Mouse (Mus musculus) forebrain, embryonic 10.5 days (tissue): ENCODE results near the gene Rom1. TPM values are rescaled to one million over a fixed set of nuclear protein-coding genes. Genes with fewer than 3 reads are reported as not detected.
"Not testable (repeated sequence)": the region's sequence is repeated elsewhere in the genome, so short reads cannot be mapped to it uniquely, and the experiment has no call there.

Source experiments
- DNase-seq: peaks from one replicate; pipeline ENCODE4 v3.0.0-alpha.2; 2017; ENCODE audit warnings: low spot score; ENCODE audit errors: extremely low spot score
- H3K27ac ChIP-seq: fragments of 300-500 bp; sonication (generic); 2 replicates; pipeline ENCODE4 v1.5.1; 2016; ENCODE audit warnings: mild to moderate bottlenecking
- H3K27me3 ChIP-seq: fragments of 300-500 bp; sonication (generic); 2 replicates; pipeline ENCODE4 v1.6.1; 2016; ENCODE audit warnings: mild to moderate bottlenecking; ENCODE audit not compliant: poor library complexity, severe bottlenecking
- H3K36me3 ChIP-seq: fragments of 300-500 bp; sonication (generic); replicated peaks from 2 replicates; pipeline ENCODE4 v1.6.1; 2016; ENCODE audit warnings: mild to moderate bottlenecking, moderate library complexity
- H3K4me1 ChIP-seq: fragments of 300-500 bp; sonication (generic); 2 replicates; pipeline ENCODE4 v1.6.1; 2016
- H3K4me3 ChIP-seq: fragments of 300-500 bp; sonication (generic); 2 replicates; pipeline ENCODE4 v1.5.1; 2016; ENCODE audit warnings: mild to moderate bottlenecking, moderate library complexity
- H3K9me3 ChIP-seq: fragments of 300-500 bp; sonication (generic); 2 replicates; pipeline ENCODE4 v1.6.1; 2016; ENCODE audit warnings: mild to moderate bottlenecking, moderate library complexity
- WGBS: fragments of 180-500 bp; shearing (Covaris S2); methylation state at CpG from one replicate; pipeline ENCODE4 v1.1.7; 2016; 5-methylcytosine and 5-hydroxymethylcytosine counted together
- polyA plus RNA-seq: library from polyadenylated mRNA; unstranded; fragments of >200 nt; fragmentation: Nextera tagmentation; extraction: Ambion mirVana; gene quantifications from 2 replicates; pipeline ENCODE4 v1.2.1, GENCODE M21; 2016

The Rom1 gene
- 3.7 and 3.9 TPM in 2 replicates for polyA plus RNA-seq

GRCm38 (mm10) chr19:8929224-8930088, at the start of gene Rom1, which contains the start of gene Eml3:
Rom1 (minus strand) TSS chr19:8929356.
Eml3 (plus strand) TSS chr19:8929552.
- H3K9me3 ChIP-seq = no peaks in the 10 kb centered on the region
- peak within 1 kb of the TSS; percentile 77 for H3K4me3 ChIP-seq
- peak within 1 kb of the TSS; percentile 89 for H3K27ac ChIP-seq
- WGBS = under 1% methylated on average over 58 of the region's 74 CpGs
- peaks cover 62% of the 10 kb centered on the region for H3K36me3 ChIP-seq
- H3K4me1 ChIP-seq = peaks cover 28% of the 10 kb centered on the region
- peak; percentile 75 for DNase-seq
- H3K27me3 ChIP-seq = no peaks in the 10 kb centered on the region

- H3K36me3 ChIP-seq = peaks cover 99% of the 10 kb centered on the region
Observed at GRCm38 (mm10) chr19:8976535-8976934, 47.4 kb upstream of the Rom1 start.

GRCm38 (mm10) chr19:8975491-8975890, 46.3 kb upstream of the Rom1 start:
- H3K4me1 ChIP-seq = no peaks in the 10 kb centered on the region; the same call in 1 of the 2 replicates
- WGBS = 96% methylated on average over 2 of the region's 2 CpGs
- no peak overlapping the region for H3K27ac ChIP-seq
- no peak for DNase-seq
- H3K4me3 ChIP-seq = no peak overlapping the region
- peaks cover 100% of the 10 kb centered on the region for H3K36me3 ChIP-seq
- H3K27me3 ChIP-seq = no peaks in the 10 kb centered on the region
- no peaks in the 10 kb centered on the region for H3K9me3 ChIP-seq

More at GRCm38 (mm10) chr19:8976535-8976934, 47.4 kb upstream of the Rom1 start:
- no peak overlapping the region for H3K4me3 ChIP-seq
- H3K27me3 ChIP-seq = no peaks in the 10 kb centered on the region
- DNase-seq = no peak
- 56% methylated on average over 3 of the region's 3 CpGs for WGBS
- no peak overlapping the region for H3K27ac ChIP-seq
- no peaks in the 10 kb centered on the region for H3K9me3 ChIP-seq
- peaks cover 4% of the 10 kb centered on the region; the same call in 1 of the 2 replicates for H3K4me1 ChIP-seq

DNA sequence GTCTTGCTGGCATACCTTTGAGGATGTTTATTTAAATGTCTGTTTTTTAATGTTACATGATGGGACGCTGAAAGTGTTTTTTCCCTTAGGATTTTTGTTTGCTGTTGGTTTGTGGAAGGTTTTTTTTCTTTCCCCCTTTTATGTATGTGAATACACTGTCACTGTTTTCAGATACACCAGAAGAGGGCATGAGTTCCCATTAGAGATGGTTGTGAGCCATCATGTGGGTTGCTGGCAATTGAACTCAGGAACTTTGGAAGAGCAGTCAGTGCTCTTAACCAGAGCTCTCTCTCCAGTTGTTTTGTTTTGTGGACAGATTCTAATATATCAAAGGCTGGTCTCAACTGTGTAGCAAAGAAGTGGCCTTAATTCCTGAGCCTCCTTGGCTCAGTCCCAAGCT, 45.5 kb upstream of the Rom1 start:
- Histone ChIP-seq H3K4me3 (no peak overlapping the region), H3K4me1 (no peaks in the 10 kb centered on the region; the same call in 1 of the 2 replicates), H3K36me3 (peaks cover 100% of the 10 kb centered on the region), H3K9me3 (no peaks in the 10 kb centered on the region), H3K27ac (no peak overlapping the region), H3K27me3 (no peaks in the 10 kb centered on the region)
- DNase-seq = no peak
- WGBS = 88% methylated on average over 1 of the region's 1 CpGs

DNA sequence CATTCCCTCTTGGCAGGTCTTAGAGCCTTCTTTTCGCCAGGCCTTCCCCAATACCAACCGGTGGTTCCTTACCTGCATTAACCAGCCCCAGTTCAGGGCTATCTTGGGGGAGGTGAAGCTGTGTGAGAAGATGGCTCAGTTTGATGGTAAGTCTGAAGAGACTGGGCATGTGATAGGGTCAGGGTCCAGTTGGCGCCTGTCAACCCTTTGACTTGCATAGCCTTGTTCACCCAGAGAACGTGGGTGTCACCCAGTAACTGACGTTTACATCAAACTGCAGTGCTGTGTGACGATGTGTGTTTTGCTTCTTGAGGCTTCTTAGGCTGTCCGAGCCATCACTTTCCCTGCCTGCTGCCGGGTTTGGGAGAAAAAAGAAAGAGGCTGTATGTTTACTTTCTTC, 43.3 kb upstream of the Rom1 start:
- peaks cover 16% of the 10 kb centered on the region for H3K4me1 ChIP-seq
- H3K27me3 ChIP-seq, DNase-seq, H3K9me3 ChIP-seq, H3K27ac ChIP-seq, H3K4me3 ChIP-seq: not testable (repeated sequence)
- WGBS = 90% methylated on average over 8 of the region's 8 CpGs
- peaks cover 92% of the 10 kb centered on the region for H3K36me3 ChIP-seq

GRCm38 (mm10) chr19:8967893-8968292, 38.7 kb upstream of the Rom1 start:
- DNase-seq = no peak
- peaks cover 30% of the 10 kb centered on the region for H3K4me1 ChIP-seq
- WGBS = 7% methylated on average over 9 of the region's 9 CpGs
- peaks cover 80% of the 10 kb centered on the region for H3K36me3 ChIP-seq
- H3K4me3 ChIP-seq = peak overlapping the region; percentile 90
- peak overlapping the region; percentile 94 for H3K27ac ChIP-seq
- H3K27me3 ChIP-seq = no peaks in the 10 kb centered on the region
- no peaks in the 10 kb centered on the region for H3K9me3 ChIP-seq

DNA sequence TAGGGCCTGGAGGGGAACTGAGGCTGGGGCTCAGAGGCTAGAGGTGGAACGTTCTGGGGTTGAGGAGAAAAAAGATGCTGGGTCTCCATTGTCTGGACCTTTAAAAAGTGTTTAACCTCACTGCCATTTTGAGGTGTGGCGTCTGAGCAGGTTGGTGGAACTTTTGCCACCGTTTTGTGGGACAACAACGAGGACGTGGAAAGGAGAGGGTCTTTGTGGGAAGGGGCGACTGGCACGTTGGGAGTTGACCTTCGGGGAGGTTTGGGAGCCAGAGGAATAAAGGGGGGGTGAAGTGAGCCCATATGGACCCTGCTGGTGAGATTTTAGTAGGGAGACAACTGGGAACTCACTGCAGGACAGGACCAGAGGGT, 38.2 kb upstream of the Rom1 start:
- H3K36me3 ChIP-seq = peaks cover 80% of the 10 kb centered on the region
- DNase-seq = no peak
- 0% methylated on average over 8 of the region's 8 CpGs for WGBS
- H3K4me1 ChIP-seq = peaks cover 30% of the 10 kb centered on the region
- H3K4me3 ChIP-seq = peak overlapping the region; percentile 90
- peak overlapping the region; percentile 94 for H3K27ac ChIP-seq
- H3K27me3 ChIP-seq = no peaks in the 10 kb centered on the region
- H3K9me3 ChIP-seq = no peaks in the 10 kb centered on the region

- 2% methylated on average over 52 of the region's 52 CpGs for WGBS
- H3K9me3 ChIP-seq = no peaks in the 10 kb centered on the region
- H3K4me1 ChIP-seq = peaks cover 30% of the 10 kb centered on the region
- H3K36me3 ChIP-seq = peaks cover 80% of the 10 kb centered on the region
- no peaks in the 10 kb centered on the region for H3K27me3 ChIP-seq
- peak within 1 kb of the TSS; percentile 90 for H3K4me3 ChIP-seq
- DNase-seq = peak; percentile 99
- H3K27ac ChIP-seq = peak within 1 kb of the TSS; percentile 94
Observed at GRCm38 (mm10) chr19:8966590-8967372, 37.6 kb upstream of the Rom1 start, which contains the start of gene Eef1g. Eef1g (plus strand) TSS chr19:8967041.

DNA sequence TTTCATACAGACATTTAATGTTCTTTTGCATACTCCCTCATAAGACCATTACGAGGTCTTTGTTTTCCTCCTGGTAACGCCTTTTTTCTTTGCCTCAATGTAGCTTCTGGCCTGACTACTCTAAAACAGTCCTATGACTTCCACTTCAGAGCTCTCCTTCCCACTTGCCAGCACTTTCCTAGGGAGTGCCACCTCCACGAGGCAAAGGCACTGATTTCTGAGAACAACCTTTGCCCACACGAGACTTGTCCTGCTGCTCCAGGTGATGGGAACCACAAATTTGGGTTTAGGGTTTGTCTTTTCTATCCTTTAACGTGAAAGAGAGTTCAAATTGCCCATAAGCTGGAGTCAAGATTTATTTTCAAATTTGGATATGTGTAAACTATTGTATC, 37.0 kb upstream of the Rom1 start:
- no peak for DNase-seq
- Histone ChIP-seq H3K4me1 (peaks cover 30% of the 10 kb centered on the region), H3K36me3 (peaks cover 80% of the 10 kb centered on the region), H3K4me3 (peak overlapping the region; percentile 90), H3K27ac (peak overlapping the region; percentile 94), H3K27me3 (no peaks in the 10 kb centered on the region), H3K9me3 (no peaks in the 10 kb centered on the region)
- WGBS = 51% methylated on average over 5 of the region's 5 CpGs

GRCm38 (mm10) chr19:8965771-8966170, 36.6 kb upstream of the Rom1 start:
- peaks cover 80% of the 10 kb centered on the region for H3K36me3 ChIP-seq
- 88% methylated on average over 8 of the region's 8 CpGs for WGBS
- H3K27ac ChIP-seq = peak overlapping the region; percentile 94
- no peaks in the 10 kb centered on the region for H3K27me3 ChIP-seq
- H3K9me3 ChIP-seq = no peaks in the 10 kb centered on the region
- DNase-seq = no peak
- H3K4me1 ChIP-seq = peaks cover 30% of the 10 kb centered on the region
- peak overlapping the region; percentile 90 for H3K4me3 ChIP-seq

DNA sequence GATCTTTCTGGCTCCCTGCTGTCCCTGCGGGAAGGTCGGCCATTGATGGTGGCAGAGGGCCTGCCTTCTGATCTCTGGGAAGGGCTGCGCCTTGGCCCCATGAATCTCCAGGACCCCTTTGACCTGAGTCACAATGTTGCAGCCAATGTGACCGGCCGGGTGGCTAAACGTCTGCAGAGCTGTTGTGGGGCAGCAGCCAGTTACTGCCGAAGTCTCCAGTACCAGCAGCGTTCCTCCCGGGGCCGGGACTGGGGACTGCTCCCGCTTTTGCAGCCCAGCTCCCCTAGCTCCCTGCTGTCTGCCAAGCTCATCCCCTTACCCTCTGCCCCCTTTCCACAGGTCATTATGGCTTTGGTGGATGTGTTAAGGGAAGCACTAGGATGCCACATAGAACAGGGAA, 35.9 kb upstream of the Rom1 start:
- no peaks in the 10 kb centered on the region for H3K27me3 ChIP-seq
- peak overlapping the region; percentile 90; the same call in 1 of the 2 replicates for H3K4me3 ChIP-seq
- no peak for DNase-seq
- peaks cover 80% of the 10 kb centered on the region for H3K36me3 ChIP-seq
- no peaks in the 10 kb centered on the region for H3K9me3 ChIP-seq
- peaks cover 30% of the 10 kb centered on the region for H3K4me1 ChIP-seq
- WGBS = 91% methylated on average over 11 of the region's 11 CpGs
- no peak overlapping the region for H3K27ac ChIP-seq

GRCm38 (mm10) chr19:8962256-8962655, 33.1 kb upstream of the Rom1 start:
- peaks cover 90% of the 10 kb centered on the region for H3K36me3 ChIP-seq
- no peaks in the 10 kb centered on the region for H3K9me3 ChIP-seq
- no peaks in the 10 kb centered on the region for H3K27me3 ChIP-seq
- H3K4me1 ChIP-seq = peaks cover 14% of the 10 kb centered on the region
- no peak for DNase-seq
- 88% methylated on average over 2 of the region's 2 CpGs for WGBS
- H3K4me3 ChIP-seq = no peak overlapping the region
- H3K27ac ChIP-seq = no peak overlapping the region
